Mouse (Mus musculus): ENCODE data around the gene March4. TPM values are rescaled to one million over a fixed set of nuclear protein-coding genes. Genes with fewer than 3 reads are reported as not detected.

March4 gene
- polyA plus RNA-seq, 1 experiment from 2014 or later = 0.12 TPM

GRCm38 (mm10) chr1:72378151-72378550, 158.6 kb downstream of the March4 start:
- no peak overlapping the region for H3K27ac ChIP-seq (ENCODE audit: low read depth, low read length)
- no peak overlapping the region for H3K9ac ChIP-seq (ENCODE audit: low read depth, low read length)
- no peak for TF ChIP-seq CTCF (IDR thresholded peaks at IDR 0.05; ENCODE audit: low read depth)
- H3K27me3 ChIP-seq (replicated peaks; ENCODE audit: control insufficient read depth, insufficient read depth, low read length) = no peaks in the 10 kb centered on the region
- no peaks in the 10 kb centered on the region for H3K4me1 ChIP-seq (replicated peaks; ENCODE audit: control insufficient read depth, insufficient read depth, low read length)
- 70% methylated on average over 4 of the region's 4 CpGs for WGBS
- no peaks in the 10 kb centered on the region for H3K36me3 ChIP-seq (ENCODE audit: control insufficient read depth, insufficient read depth)
- no peak for ATAC-seq
- no peak overlapping the region for H3K4me3 ChIP-seq (ENCODE audit: low read depth, low read length)
- H3K4me2 ChIP-seq (replicated peaks; ENCODE audit: low read depth) = no peak overlapping the region
- no peaks in the 10 kb centered on the region for H3K9me3 ChIP-seq (ENCODE audit: control insufficient read depth)

Other genes starting within 250 kb of the March4 start
- 14.0 and 14.3 TPM in 2 replicates for gene Xrcc5, start 229.5 kb downstream of the March4 start, polyA plus RNA-seq (2015; fragmentation: Nextera tagmentation; extraction: Ambion mirVana)
- 4.6 and 5.4 TPM in 2 replicates for gene Smarcal1, start 46.3 kb upstream of the March4 start, polyA plus RNA-seq (2015; fragmentation: Nextera tagmentation; extraction: Ambion mirVana)
- gene Ankar, start 163.6 kb upstream of the March4 start, polyA plus RNA-seq (2015; fragmentation: Nextera tagmentation; extraction: Ambion mirVana) = not detected in 2 replicates
- gene Rpl37a, start 174.4 kb upstream of the March4 start, polyA plus RNA-seq (2015; fragmentation: Nextera tagmentation; extraction: Ambion mirVana) = 1,358 and 1,438 TPM in 2 replicates